Comparison of ENCODE assay signal across 8 mouse cellular contexts in the genomic region with DNA sequence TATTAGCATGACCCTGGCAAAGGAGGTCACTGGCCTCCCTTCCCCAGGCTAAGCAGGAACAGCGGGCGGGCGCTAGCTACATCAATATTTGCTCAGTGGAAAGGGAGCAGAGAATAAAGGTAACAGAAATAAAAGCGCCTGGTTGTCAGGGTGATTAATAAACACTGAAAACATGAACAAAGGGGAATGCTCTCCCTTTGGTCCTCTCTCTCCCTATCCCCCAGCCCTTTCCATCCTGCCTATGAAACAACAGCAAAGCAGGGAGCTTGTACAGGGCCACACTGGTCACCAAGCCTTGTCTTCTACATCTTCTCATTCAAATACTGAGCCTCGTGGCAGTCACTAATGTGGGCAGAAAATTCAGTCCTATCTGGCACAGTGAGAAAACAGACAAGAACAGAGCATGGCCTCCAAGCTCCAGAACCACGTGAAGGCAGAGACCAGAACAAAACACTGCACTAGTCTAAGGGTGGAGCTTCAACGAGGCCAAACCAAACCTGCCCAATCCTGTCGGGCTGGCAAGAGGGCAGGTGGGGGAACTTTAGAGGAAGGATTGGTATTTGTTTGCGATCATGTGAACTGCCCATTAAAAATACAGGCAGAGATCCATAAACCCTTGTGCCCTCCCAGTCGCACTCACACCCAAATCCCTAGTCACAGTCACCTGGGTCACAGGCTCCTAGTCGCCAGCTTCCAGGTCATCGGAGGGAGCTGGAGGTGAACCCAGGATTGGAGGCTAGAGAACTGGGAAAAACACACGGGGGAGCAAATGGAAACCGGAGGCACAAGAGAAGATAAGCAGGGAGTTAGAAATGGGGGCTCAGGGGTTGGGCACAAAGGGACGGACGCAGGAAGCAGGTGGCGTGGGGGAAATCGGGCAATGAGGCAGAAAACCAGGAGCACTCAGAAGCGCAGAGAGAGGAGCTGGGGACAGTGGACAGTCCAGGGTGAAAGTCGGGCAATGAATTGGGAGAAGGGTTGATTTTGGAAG. TPM values are rescaled to one million over a fixed set of nuclear protein-coding genes. Genes with fewer than 3 reads are reported as not detected.
DNase-seq lines count a peak whose midpoint lies in the region; ATAC-seq lines count a peak whose summit lies in the region.

No protein-coding gene starts in this region.

- H3K36me3 ChIP-seq in forebrain, embryonic 11.5 days (ENCODE audit: control insufficient read depth, insufficient read depth, low read length) = no peaks in the 10 kb centered on the region
- no peaks in the 10 kb centered on the region for H3K36me3 ChIP-seq in intestine, embryonic 16.5 days (ENCODE audit: control insufficient read depth, insufficient read depth, low read length)
- H3K36me3 ChIP-seq in liver, embryonic 11.5 days (ENCODE audit: control insufficient read depth, insufficient read depth, low read length) = no peaks in the 10 kb centered on the region

- peak; percentile 33 for ATAC-seq in forebrain, embryonic 11.5 days (replicated peaks; ENCODE audit: low FRiP score)
- peak; percentile 27 for ATAC-seq in intestine, embryonic 16.5 days
- peak; percentile 35; the same call in 1 of the 2 replicates for ATAC-seq in liver, embryonic 11.5 days (replicated peaks; ENCODE audit: low FRiP score)
- ATAC-seq in activated CD4-positive, CD25-positive, alpha-beta regulatory T cell, adult 4 months = no peak

- DNase-seq in urinary bladder, adult 18-20 months (ENCODE audit: low spot score in 2 of 2) = peak; percentile 57 to 68
- no peak for DNase-seq in urinary bladder, postnatal 25 days (ENCODE audit: low spot score)
- peak; percentile 59 for DNase-seq in c-Kit-positive CD71-positive TER-119-negative erythroid progenitor cells, embryonic 14.5 days (ENCODE audit: low read depth)
- peak; percentile 69 for DNase-seq in forebrain, embryonic 11.5 days (ENCODE audit: low spot score)
- DNase-seq in liver, embryonic 11.5 days (ENCODE audit: low spot score) = peak; percentile 73
- peak; percentile 61 for DNase-seq in naive thymus-derived CD4-positive, alpha-beta T cell, adult 2 months (ENCODE audit: low read depth)

- H3K9me3 ChIP-seq in forebrain, embryonic 11.5 days (ENCODE audit: control insufficient read depth, low read length) = no peaks in the 10 kb centered on the region
- H3K9me3 ChIP-seq in intestine, embryonic 16.5 days (ENCODE audit: control insufficient read depth, low read length) = no peaks in the 10 kb centered on the region
- H3K9me3 ChIP-seq in liver, embryonic 11.5 days (ENCODE audit: control insufficient read depth, low read length) = no peaks in the 10 kb centered on the region

- WGBS in forebrain, embryonic 11.5 days = 8% methylated on average over 20 of the region's 20 CpGs
- 12% methylated on average over 20 of the region's 20 CpGs for WGBS in intestine, embryonic 16.5 days
- WGBS in liver, embryonic 11.5 days = 14% methylated on average over 20 of the region's 20 CpGs

- H3K4me3 ChIP-seq in forebrain, embryonic 11.5 days (ENCODE audit: low read depth, low read length) = peak overlapping the region; percentile 55
- peak overlapping the region; percentile 70 for H3K4me3 ChIP-seq in intestine, embryonic 16.5 days (ENCODE audit: low read length)
- peak overlapping the region; percentile 62 for H3K4me3 ChIP-seq in liver, embryonic 11.5 days (ENCODE audit: low read depth, low read length)

- no peaks in the 10 kb centered on the region for H3K27me3 ChIP-seq in forebrain, embryonic 11.5 days (ENCODE audit: control insufficient read depth, insufficient read depth, low read length)
- no peaks in the 10 kb centered on the region for H3K27me3 ChIP-seq in intestine, embryonic 16.5 days (replicated peaks; ENCODE audit: control insufficient read depth, insufficient read depth, low read length)
- no peaks in the 10 kb centered on the region for H3K27me3 ChIP-seq in liver, embryonic 11.5 days (replicated peaks; ENCODE audit: control insufficient read depth, insufficient read depth, low read length)

- peak overlapping the region; percentile 89 for H3K4me2 ChIP-seq in forebrain, embryonic 11.5 days (ENCODE audit: low read depth, low read length, severe bottlenecking)
- peak overlapping the region; percentile 83 for H3K4me2 ChIP-seq in intestine, embryonic 16.5 days (ENCODE audit: low read depth, low read length)
- H3K4me2 ChIP-seq in liver, embryonic 11.5 days = peak overlapping the region; percentile 81

- peak overlapping the region; percentile 74 for H3K9ac ChIP-seq in forebrain, embryonic 11.5 days (ENCODE audit: low read length)
- H3K9ac ChIP-seq in intestine, embryonic 16.5 days (ENCODE audit: low read depth, low read length) = peak overlapping the region; percentile 82
- H3K9ac ChIP-seq in liver, embryonic 11.5 days (ENCODE audit: low read depth, low read length) = peak overlapping the region; percentile 91

- H3K4me1 ChIP-seq in forebrain, embryonic 11.5 days (replicated peaks; ENCODE audit: control insufficient read depth, insufficient read depth, low read length) = peaks cover 9% of the 10 kb centered on the region
- peaks cover 36% of the 10 kb centered on the region for H3K4me1 ChIP-seq in intestine, embryonic 16.5 days (ENCODE audit: control insufficient read depth, insufficient read depth, low read length)
- H3K4me1 ChIP-seq in liver, embryonic 11.5 days (replicated peaks; ENCODE audit: control insufficient read depth, insufficient read depth, low read length) = peaks cover 44% of the 10 kb centered on the region

- H3K27ac ChIP-seq in forebrain, embryonic 11.5 days (ENCODE audit: low read depth, low read length) = peak overlapping the region; percentile 80
- H3K27ac ChIP-seq in intestine, embryonic 16.5 days (ENCODE audit: low read length) = peak overlapping the region; percentile 97
- peak overlapping the region; percentile 91 for H3K27ac ChIP-seq in liver, embryonic 11.5 days (ENCODE audit: low read depth, low read length)

RNA-seq across cellular contexts. Expression of a gene that starts 0.9 kb away (rescaled TPM):
- polyA plus RNA-seq in forebrain, embryonic 11.5 days (2014; fragmentation: Nextera tagmentation; extraction: Ambion mirVana) = 20.8 and 22.3 TPM in 2 replicates
- polyA plus RNA-seq in intestine, embryonic 16.5 days (2015; fragmentation: Nextera tagmentation; extraction: Ambion mirVana) = 27.1 and 28.3 TPM in 2 replicates
- polyA plus RNA-seq in liver, embryonic 11.5 days (2014; fragmentation: Nextera tagmentation; extraction: Ambion mirVana) = 27.7 and 28.1 TPM in 2 replicates
- 10 to 100 TPM; 10.3 to 12.3 TPM for polyA plus RNA-seq in activated CD4-positive, CD25-positive, alpha-beta regulatory T cell, adult 4 months (2017; shearing (Covaris generic))

RNA-seq across cellular contexts. Expression of a gene that starts 19.2 kb away (rescaled TPM):
- 1.5 TPM in 2 replicates for polyA plus RNA-seq in forebrain, embryonic 11.5 days (2014; fragmentation: Nextera tagmentation; extraction: Ambion mirVana)
- 6.0 and 7.1 TPM in 2 replicates for polyA plus RNA-seq in intestine, embryonic 16.5 days (2015; fragmentation: Nextera tagmentation; extraction: Ambion mirVana)
- polyA plus RNA-seq in liver, embryonic 11.5 days (2014; fragmentation: Nextera tagmentation; extraction: Ambion mirVana) = 3.1 and 3.5 TPM in 2 replicates
- polyA plus RNA-seq in activated CD4-positive, CD25-positive, alpha-beta regulatory T cell, adult 4 months (2017; shearing (Covaris generic)) = 1 to 10 TPM; 1.9 to 3.7 TPM

RNA-seq across cellular contexts. Expression of a gene that starts 41.9 kb away (rescaled TPM):
- 1.3 and 4.2 TPM in 2 replicates for polyA plus RNA-seq in forebrain, embryonic 11.5 days (2014; fragmentation: Nextera tagmentation; extraction: Ambion mirVana)
- 13.6 and 17.9 TPM in 2 replicates for polyA plus RNA-seq in intestine, embryonic 16.5 days (2015; fragmentation: Nextera tagmentation; extraction: Ambion mirVana)
- 2.9 and 4.6 TPM in 2 replicates for polyA plus RNA-seq in liver, embryonic 11.5 days (2014; fragmentation: Nextera tagmentation; extraction: Ambion mirVana)
- polyA plus RNA-seq in activated CD4-positive, CD25-positive, alpha-beta regulatory T cell, adult 4 months (2017; shearing (Covaris generic)) = under 1 TPM in 1 of 2 experiments, not detected in 1; 0.66 TPM
